10 mouse cellular contexts compared by ENCODE assay signal in the genomic region with DNA sequence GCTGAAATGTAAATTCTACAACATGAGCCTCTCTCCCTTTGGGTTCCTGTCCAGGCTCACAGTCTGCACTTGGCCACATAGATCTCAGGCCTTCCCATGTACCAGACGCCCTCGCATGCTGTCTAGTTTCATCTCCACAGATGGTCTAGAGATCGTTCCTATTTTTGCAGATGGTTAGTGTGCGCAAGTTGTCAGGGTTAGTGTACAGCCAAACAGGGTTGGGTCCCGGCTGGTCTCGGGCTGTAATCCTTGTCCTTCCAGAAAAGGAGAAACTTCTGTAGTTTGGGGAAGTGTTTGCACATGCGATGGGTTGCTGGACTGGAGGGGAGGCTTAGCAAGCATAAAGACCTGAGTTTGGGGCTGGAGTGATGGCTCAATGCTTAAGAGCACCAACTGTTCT. TPM values are rescaled to one million over a fixed set of nuclear protein-coding genes. Genes with fewer than 3 reads are reported as not detected.
DNase-seq lines count a peak whose midpoint lies in the region; ATAC-seq lines count a peak whose summit lies in the region.
"Had no signal": no experiment of that assay in that cellular context is flagged by ENCODE, and none has a peak within 500 bp of the region (broad histone marks: within the 10 kb centered on the region; RNA-seq: fewer than 3 reads in every experiment).

No protein-coding gene starts in this region.

- ATAC-seq in hindbrain, embryonic 12.5 days (ENCODE audit: low FRiP score) = no peak
- ATAC-seq in midbrain, embryonic 13.5 days = no peak
- ATAC-seq in kidney, embryonic 14.5 days (ENCODE audit: low FRiP score, low TSS enrichment) = no peak

- WGBS in hindbrain, embryonic 12.5 days = 92% methylated on average over 7 of the region's 7 CpGs
- WGBS in midbrain, embryonic 13.5 days = 92% methylated on average over 7 of the region's 7 CpGs
- WGBS in kidney, embryonic 14.5 days = 94% methylated on average over 7 of the region's 7 CpGs

- no peak overlapping the region for H3K4me3 ChIP-seq in hindbrain, embryonic 12.5 days
- no peak overlapping the region for H3K4me3 ChIP-seq in midbrain, embryonic 13.5 days (replicated peaks)
- H3K4me3 ChIP-seq in kidney, embryonic 14.5 days (ENCODE audit: low read length) = no peak overlapping the region

- H3K9me3 ChIP-seq in hindbrain, embryonic 12.5 days (replicated peaks) = no peaks in the 10 kb centered on the region
- no peaks in the 10 kb centered on the region for H3K9me3 ChIP-seq in midbrain, embryonic 13.5 days
- no peaks in the 10 kb centered on the region for H3K9me3 ChIP-seq in kidney, embryonic 14.5 days (ENCODE audit: control insufficient read depth, low read length)
- H3K9me3 ChIP-seq: G1E had no signal

- no peaks in the 10 kb centered on the region for H3K27me3 ChIP-seq in hindbrain, embryonic 12.5 days
- no peaks in the 10 kb centered on the region for H3K27me3 ChIP-seq in midbrain, embryonic 13.5 days
- no peaks in the 10 kb centered on the region for H3K27me3 ChIP-seq in kidney, embryonic 14.5 days (ENCODE audit: control insufficient read depth, insufficient read depth, low read length)

- no peak overlapping the region for H3K4me2 ChIP-seq in hindbrain, embryonic 12.5 days (replicated peaks)
- H3K4me2 ChIP-seq in midbrain, embryonic 13.5 days (replicated peaks) = peak overlapping the region; percentile 57
- H3K4me2 ChIP-seq in kidney, embryonic 14.5 days (replicated peaks; ENCODE audit: low read depth, low read length) = no peak overlapping the region
- H3K4me2 ChIP-seq: lung, embryonic 14.5 days had no signal

- peak; percentile 37 to 51 for DNase-seq in B cell, adult 2 months
- peak; percentile 79 for DNase-seq in brain, adult 2 months (ENCODE audit: low read depth, low spot score)
- DNase-seq in frontal cortex, adult 2 months (ENCODE audit: extremely low spot score in 1 of 2, low spot score in 1 of 2) = no peak
- no peak for DNase-seq in Muller cell, postnatal 12 days (ENCODE audit: inconsistent ontology term)
- DNase-seq in right cerebral cortex, postnatal 25 days = no peak
- DNase-seq: lung, embryonic 14.5 days had no signal

- H3K9ac ChIP-seq in hindbrain, embryonic 12.5 days = peak overlapping the region; percentile 35; the same call in 1 of the 2 replicates
- 0 out of 2 replicates have a peak overlapping the region, but pooled peaks have one; percentile 14 for H3K9ac ChIP-seq in midbrain, embryonic 13.5 days (replicated peaks)
- H3K9ac ChIP-seq in kidney, embryonic 14.5 days (ENCODE audit: low read depth, low read length) = no peak overlapping the region
- H3K9ac ChIP-seq: lung, embryonic 14.5 days had no signal

- peak overlapping the region; percentile 87 for H3K27ac ChIP-seq in hindbrain, embryonic 12.5 days
- H3K27ac ChIP-seq in midbrain, embryonic 13.5 days = peak overlapping the region; percentile 81
- no peak overlapping the region for H3K27ac ChIP-seq in kidney, embryonic 14.5 days (ENCODE audit: low read depth, low read length)

- H3K36me3 ChIP-seq in hindbrain, embryonic 12.5 days = 0 out of 2 replicates have a peak, but pooled peaks cover 1% of the 10 kb centered on the region
- H3K36me3 ChIP-seq in midbrain, embryonic 13.5 days = peaks cover under 1% of the 10 kb centered on the region; the same call in 1 of the 2 replicates
- H3K36me3 ChIP-seq in kidney, embryonic 14.5 days (ENCODE audit: control insufficient read depth, insufficient read depth, low read length) = 0 out of 2 replicates have a peak, but pooled peaks cover 3% of the 10 kb centered on the region

- H3K4me1 ChIP-seq in hindbrain, embryonic 12.5 days = peaks cover 80% of the 10 kb centered on the region
- peaks cover 80% of the 10 kb centered on the region for H3K4me1 ChIP-seq in midbrain, embryonic 13.5 days (replicated peaks)
- peaks cover 34% of the 10 kb centered on the region for H3K4me1 ChIP-seq in kidney, embryonic 14.5 days (ENCODE audit: control insufficient read depth, insufficient read depth, low read length)

RNA-seq across cellular contexts. Expression of a gene that starts 9.1 kb away (rescaled TPM):
- 102 and 104 TPM in 2 replicates for polyA plus RNA-seq in hindbrain, embryonic 12.5 days (2016; fragmentation: Nextera tagmentation; extraction: Ambion mirVana)
- polyA plus RNA-seq in midbrain, embryonic 13.5 days (2015; fragmentation: Nextera tagmentation; extraction: Ambion mirVana) = 126 and 154 TPM in 2 replicates
- 1,752 and 1,773 TPM in 2 replicates for polyA plus RNA-seq in frontal cortex, adult 2 months (2012; rRNA removed)
- polyA plus RNA-seq in kidney, embryonic 14.5 days (2014; fragmentation: Nextera tagmentation; extraction: Ambion mirVana) = 69.5 and 122 TPM in 2 replicates

Comparison
In these comparisons a context has a peak if more than half of its experiments do, and no peak if none do; other contexts are left out.
1. DNase-seq: peak in B cell, adult 2 months (2 of 2) and brain, adult 2 months (single experiment); none in frontal cortex, adult 2 months (0 of 2), Muller cell, postnatal 12 days (single experiment) and right cerebral cortex, postnatal 25 days (single experiment).
2. RNA of a gene that starts 9.1 kb away (polyA plus RNA-seq): 1,752 to 1,773 TPM in frontal cortex, adult 2 months; 126 to 154 TPM in midbrain, embryonic 13.5 days, 102 to 104 TPM in hindbrain, embryonic 12.5 days and 69.5 to 122 TPM in kidney, embryonic 14.5 days; every median in the first group is over 10 times any median in the second.